Mouse (Mus musculus) testis, adult 2 months (tissue): Measurements from ENCODE around the gene Usp47. TPM values are rescaled to one million over a fixed set of nuclear protein-coding genes. Genes with fewer than 3 reads are reported as not detected.
A peak's percentile ranks its signal among the peaks of the same experiment; 100 is the strongest.

Experiments
- H3K27ac ChIP-seq: fragments of 200-500 bp; 2 replicates; pipeline ENCODE4 v1.5.1; 2012; ENCODE audit warnings: low read depth, low read length; ENCODE audit not compliant: control insufficient read depth, insufficient read depth
- H3K27me3 ChIP-seq: fragments of 200-500 bp; 2 replicates; pipeline ENCODE4 v1.6.1; 2012; ENCODE audit warnings: mild to moderate bottlenecking, low read length, moderate library complexity; ENCODE audit not compliant: control insufficient read depth, insufficient read depth
- H3K36me3 ChIP-seq: fragments of 200-500 bp; 2 replicates; pipeline ENCODE4 v1.6.1; 2012; ENCODE audit warnings: mild to moderate bottlenecking, low read length; ENCODE audit not compliant: control insufficient read depth, insufficient read depth
- H3K4me1 ChIP-seq: fragments of 200-500 bp; 2 replicates; pipeline ENCODE4 v1.6.1; 2012; ENCODE audit warnings: low read length; ENCODE audit not compliant: control insufficient read depth, insufficient read depth
- H3K4me3 ChIP-seq: fragments of 200-500 bp; 2 replicates; pipeline ENCODE4 v1.5.1; 2012; ENCODE audit warnings: low read depth, mild to moderate bottlenecking, low read length, moderate library complexity, mixed read lengths; ENCODE audit not compliant: control insufficient read depth
- CTCF ChIP-seq: fragments of 200-500 bp; IDR thresholded peaks from 2 replicates; pipeline ENCODE4 v1.5.1; 2012; ENCODE audit warnings: low read depth, mild to moderate bottlenecking, inconsistent platforms, low read length, moderate library complexity; ENCODE audit not compliant: control insufficient read depth, insufficient read depth, insufficient replicate concordance
- POLR2A ChIP-seq: fragments of 200-500 bp; IDR thresholded peaks from 2 replicates; pipeline ENCODE4 v1.6.1; 2012; ENCODE audit warnings: low read depth, mild to moderate bottlenecking, inconsistent platforms, low read length, moderate library complexity; ENCODE audit not compliant: control insufficient read depth
- polyA plus RNA-seq: library from polyadenylated mRNA; depleted of rRNA; stranded (reverse); fragments of >200 nt; gene quantifications from 2 replicates; pipeline ENCODE4 v1.2.3, GENCODE M21; 2012

The Usp47 gene
- polyA plus RNA-seq, 1 experiment = 68.3 TPM

DNA sequence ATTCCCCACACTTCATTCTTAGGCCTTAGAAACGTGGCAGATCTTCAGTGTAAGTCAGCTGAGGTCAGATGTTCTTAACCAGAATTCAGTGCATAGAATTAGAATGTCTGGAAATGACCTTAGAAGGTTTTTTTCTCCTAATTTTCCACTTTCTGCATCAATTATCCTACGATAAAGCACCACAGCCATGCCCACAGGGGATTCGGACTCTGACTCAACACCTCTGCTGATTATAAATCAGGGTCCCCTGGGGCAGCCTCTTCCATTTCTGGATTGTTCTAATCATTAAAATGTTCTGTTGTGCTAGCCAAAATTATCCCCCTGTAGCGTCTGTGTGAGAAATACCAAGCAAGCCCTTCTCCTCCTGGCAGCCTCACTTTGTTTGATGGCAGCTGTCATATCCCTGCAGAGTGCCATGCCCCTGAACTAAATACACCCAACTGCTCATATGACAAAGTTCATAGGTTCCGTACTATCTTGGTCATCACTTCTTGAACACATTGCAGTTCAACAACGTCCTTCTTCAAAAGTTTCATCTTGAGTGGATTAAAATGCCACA, 24.8 kb upstream of the Usp47 start:
- H3K27ac ChIP-seq = no peak overlapping the region

DNA sequence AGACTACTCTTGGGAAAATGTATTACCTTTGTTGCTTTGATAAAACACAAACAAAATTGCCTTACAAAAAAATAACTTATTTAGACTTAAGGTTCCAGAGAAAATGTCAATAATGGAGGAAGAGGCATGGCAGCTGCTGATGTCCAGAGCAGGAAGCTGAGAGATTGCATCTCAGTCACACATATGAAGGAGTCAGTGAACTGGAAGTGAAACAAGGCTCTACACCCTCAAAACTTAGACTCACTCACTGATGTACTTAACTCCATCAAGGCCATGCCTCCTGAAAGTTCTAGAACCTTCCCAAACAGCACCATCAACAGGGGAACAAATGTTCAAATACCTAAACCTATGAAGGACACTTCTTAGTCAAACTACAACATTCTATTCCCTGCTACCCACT, 23.9 kb upstream of the Usp47 start:
- Histone ChIP-seq H3K4me1 (no peaks in the 10 kb centered on the region), H3K4me3 (no peak overlapping the region)
- TF ChIP-seq POLR2A (no peak), CTCF (no peak)

More for the DNA sequence above, 24.8 kb upstream of the Usp47 start:
- TF ChIP-seq POLR2A (no peak), CTCF (no peak)
- H3K4me3 ChIP-seq = no peak overlapping the region
- H3K36me3 ChIP-seq = no peaks in the 10 kb centered on the region
- H3K4me1 ChIP-seq = no peaks in the 10 kb centered on the region
- H3K27me3 ChIP-seq = no peaks in the 10 kb centered on the region

DNA sequence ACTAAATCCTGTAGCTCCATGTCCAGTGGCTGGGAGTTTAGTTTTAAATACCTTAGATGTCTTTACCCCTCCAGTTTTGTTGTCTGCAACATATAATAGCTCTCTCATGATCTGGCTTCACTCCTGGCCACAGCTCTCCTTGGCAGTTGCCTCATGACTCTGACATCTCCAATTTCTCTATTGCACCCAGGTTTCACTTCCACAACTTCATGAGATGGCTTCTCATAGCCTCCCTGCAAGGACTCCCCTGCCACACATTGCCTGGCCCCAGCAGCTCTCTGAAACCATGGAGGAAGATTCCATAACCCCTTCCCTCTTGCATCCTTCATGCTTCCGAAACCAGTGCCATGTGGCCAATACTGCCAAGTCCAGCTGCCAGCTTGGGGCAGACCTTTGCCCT, 23.1 kb upstream of the Usp47 start:
- Histone ChIP-seq H3K27me3 (no peaks in the 10 kb centered on the region), H3K4me1 (no peaks in the 10 kb centered on the region), H3K27ac (no peak overlapping the region), H3K4me3 (no peak overlapping the region), H3K36me3 (no peaks in the 10 kb centered on the region)
- TF ChIP-seq CTCF (no peak), POLR2A (no peak)

More for the DNA sequence above, 23.9 kb upstream of the Usp47 start:
- H3K27me3 ChIP-seq = no peaks in the 10 kb centered on the region
- H3K27ac ChIP-seq = no peak overlapping the region
- no peaks in the 10 kb centered on the region for H3K36me3 ChIP-seq

DNA sequence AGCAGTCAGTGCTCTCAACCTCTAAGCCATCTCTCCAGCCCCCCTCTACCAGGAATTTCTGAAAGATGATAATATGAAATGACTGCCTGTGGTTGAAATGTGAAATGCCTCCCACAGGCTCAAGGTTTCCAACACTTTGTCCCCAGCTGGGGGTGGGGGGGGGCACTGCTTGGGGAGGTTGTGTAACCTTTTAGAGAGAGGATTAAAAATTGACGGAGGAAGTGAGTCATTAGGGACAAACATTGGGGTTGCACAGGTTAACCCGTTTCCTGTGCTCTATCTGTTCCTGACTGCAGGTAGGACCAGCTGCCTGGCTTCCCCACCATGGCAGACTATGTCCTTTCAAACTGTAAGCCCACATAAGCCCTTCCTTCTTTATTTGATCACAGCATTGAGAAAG, 12.8 kb upstream of the Usp47 start:
- H3K36me3 ChIP-seq = no peaks in the 10 kb centered on the region
- H3K27ac ChIP-seq = no peak overlapping the region
- H3K4me3 ChIP-seq = no peak overlapping the region
- H3K27me3 ChIP-seq = no peaks in the 10 kb centered on the region
- TF ChIP-seq CTCF (no peak), POLR2A (no peak)
- 0 out of 2 replicates have a peak, but pooled peaks cover 2% of the 10 kb centered on the region for H3K4me1 ChIP-seq

DNA sequence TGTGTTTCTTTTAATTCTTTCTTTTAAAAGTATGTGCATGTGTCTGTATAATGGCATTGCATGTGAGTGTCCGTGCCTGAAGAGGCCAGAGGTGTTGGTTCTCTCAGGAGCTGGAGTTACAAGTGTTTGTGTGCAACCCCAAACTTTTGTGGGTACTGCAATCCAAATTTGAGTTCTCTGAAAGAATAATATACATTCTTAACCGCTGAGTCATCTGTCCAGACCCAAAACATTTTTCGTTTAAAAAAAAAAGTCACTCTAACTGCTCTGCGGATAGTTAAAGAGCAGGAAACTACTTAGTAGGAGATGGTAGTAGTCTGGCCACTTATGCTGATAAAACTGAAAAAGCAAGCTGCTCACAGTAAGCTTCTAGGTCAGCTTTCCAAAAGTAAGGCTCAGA, 12.3 kb upstream of the Usp47 start:
- Histone ChIP-seq H3K4me3 (no peak overlapping the region), H3K27ac (no peak overlapping the region), H3K4me1 (0 out of 2 replicates have a peak, but pooled peaks cover 2% of the 10 kb centered on the region), H3K27me3 (no peaks in the 10 kb centered on the region), H3K36me3 (no peaks in the 10 kb centered on the region)
- TF ChIP-seq CTCF (no peak), POLR2A (no peak)

DNA sequence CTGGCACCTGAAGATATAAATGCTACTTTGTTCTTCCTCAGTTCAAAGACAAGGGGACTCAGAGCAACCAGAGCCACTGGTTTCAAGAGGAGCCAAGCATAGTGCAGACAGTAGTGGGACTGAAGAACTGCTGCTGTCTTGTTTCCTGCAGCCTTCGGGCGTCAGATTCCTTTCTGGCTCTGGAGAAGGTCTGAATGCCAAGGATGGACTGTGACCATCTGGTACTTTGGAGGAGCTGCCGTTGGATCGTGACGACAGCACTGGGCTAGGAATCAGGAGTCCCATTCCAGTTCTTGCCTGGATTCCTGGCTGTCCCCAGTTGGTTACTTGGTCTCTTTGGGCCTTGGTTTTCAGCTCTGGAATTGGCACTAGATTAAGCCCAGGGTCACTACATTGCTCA, 11.2 kb upstream of the Usp47 start:
- Histone ChIP-seq H3K4me3 (no peak overlapping the region), H3K4me1 (0 out of 2 replicates have a peak, but pooled peaks cover 2% of the 10 kb centered on the region), H3K27me3 (no peaks in the 10 kb centered on the region), H3K27ac (peak overlapping the region; percentile 7), H3K36me3 (no peaks in the 10 kb centered on the region)
- no peak for TF ChIP-seq POLR2A
- no peak for TF ChIP-seq CTCF

DNA sequence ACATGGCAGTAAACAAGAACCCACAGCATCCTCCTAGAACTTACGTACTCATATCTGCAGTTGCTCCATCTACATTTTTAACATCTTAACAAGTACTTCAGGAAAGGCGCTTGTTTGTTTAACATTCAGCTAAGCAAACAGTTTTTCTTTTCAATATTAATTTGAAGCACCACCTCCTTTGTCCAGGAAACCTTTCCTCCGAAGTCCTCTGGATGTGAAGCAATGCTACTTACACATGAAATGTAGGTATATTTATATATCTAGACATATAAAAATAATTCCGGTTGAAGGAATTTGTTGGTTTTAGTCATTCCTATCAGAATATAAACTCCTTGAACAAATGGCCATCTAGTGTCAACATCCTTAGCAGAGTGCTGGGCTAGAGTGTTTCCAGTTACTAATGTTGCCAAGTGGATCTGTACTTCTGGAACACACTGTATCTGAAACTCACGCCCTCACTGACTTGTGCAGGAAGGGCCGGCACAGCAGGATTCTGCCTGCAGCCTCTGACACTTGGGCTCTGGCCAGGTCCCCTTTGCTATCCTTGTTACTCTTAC, 10.6 kb upstream of the Usp47 start:
- H3K36me3 ChIP-seq = no peaks in the 10 kb centered on the region
- TF ChIP-seq CTCF = no peak
- no peak for TF ChIP-seq POLR2A
- no peaks in the 10 kb centered on the region for H3K27me3 ChIP-seq
- no peak overlapping the region for H3K27ac ChIP-seq
- H3K4me3 ChIP-seq = no peak overlapping the region
- 0 out of 2 replicates have a peak, but pooled peaks cover 2% of the 10 kb centered on the region for H3K4me1 ChIP-seq
